Mouse (Mus musculus) adrenal gland, postnatal 4 days (tissue): ENCODE data around the gene Jsrp1. TPM values are rescaled to one million over a fixed set of nuclear protein-coding genes. Genes with fewer than 3 reads are reported as not detected.
A peak's percentile ranks its signal among the peaks of the same experiment; 100 is the strongest.

Experiments used
- DNase-seq, 2 experiments: peaks; one replicate each; pipeline ENCODE4 v3.0.0; 2021 to 2022; ENCODE audit warnings: low spot score in 2 of 2, mixed read lengths in 2 of 2
- long read RNA-seq, 2 experiments: library from polyadenylated mRNA; stranded (forward); transcript quantifications; one replicate each; pipeline ENCODE4 v2.0.0; 2021
- total RNA-seq, 2 experiments: library from RNA; stranded (reverse); gene quantifications; 2 replicates each; pipeline ENCODE4 v1.2.3; 2021

Jsrp1 gene
- 10 to 100 TPM; 12.7 to 18.4 TPM for total RNA-seq
- long read RNA-seq, experiment 1, partial matches to known transcripts, result 8 of 13 reads
- long read RNA-seq, experiment 1, other reads (novel, unspliced or antisense), result 2 of 13 reads
- long read RNA-seq, experiment 2, partial matches to known transcripts, result 11 of 14 reads
- long read RNA-seq, experiment 2, other reads (novel, unspliced or antisense), result 0 of 14 reads

- no peak for DNase-seq
Observed at GRCm38 (mm10) chr10:80813366-80813765, at the start of gene Jsrp1. Jsrp1 (minus strand) TSS chr10:80813498.

DNA sequence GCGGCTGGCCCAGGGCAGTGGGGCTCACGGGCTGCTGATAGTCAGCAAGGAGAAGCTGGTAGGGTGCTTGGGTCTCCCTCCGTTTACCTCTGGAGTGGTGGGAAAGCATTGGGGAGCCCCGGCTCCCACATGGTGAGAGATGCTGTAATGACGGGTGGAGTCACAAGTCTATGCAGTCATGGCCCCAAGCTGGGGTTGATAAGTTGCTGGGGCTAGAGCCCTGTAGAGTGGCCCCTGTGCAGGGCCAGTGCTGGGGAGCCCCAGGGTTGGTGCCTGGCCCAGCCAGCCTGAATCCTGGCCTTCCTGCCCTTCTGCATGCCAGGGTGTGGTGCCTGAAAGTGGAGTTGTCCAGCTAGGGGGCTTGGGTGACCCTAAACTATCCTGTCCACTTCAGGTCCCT is 49.0 kb upstream of the Jsrp1 start:
- DNase-seq, result no peak

- DNase-seq, result no peak
Observed at GRCm38 (mm10) chr10:80858350-80858935, 45.1 kb upstream of the Jsrp1 start.

GRCm38 (mm10) chr10:80857848-80858247 is 44.5 kb upstream of the Jsrp1 start:
- DNase-seq, result no peak

DNA sequence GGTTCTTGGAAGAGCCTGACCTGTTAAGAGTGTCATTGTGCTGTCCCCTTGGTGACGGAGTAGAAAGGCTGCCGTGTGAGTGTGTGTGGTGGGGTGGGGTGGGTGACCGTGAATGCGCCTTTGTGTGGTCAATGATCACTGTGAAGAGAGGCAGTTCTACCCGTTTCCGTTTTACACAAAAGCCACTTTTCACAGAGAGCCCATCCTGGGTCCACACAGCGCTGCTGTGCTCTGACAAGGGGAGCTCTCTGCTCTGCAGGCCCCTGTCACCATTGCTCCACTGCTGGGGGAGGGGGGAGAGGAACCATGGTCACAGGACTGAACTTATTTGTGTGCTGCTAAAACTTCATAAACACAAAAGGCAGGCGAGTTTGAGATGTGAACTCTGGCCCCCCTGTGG is 44.1 kb upstream of the Jsrp1 start:
- no peak for DNase-seq

DNA sequence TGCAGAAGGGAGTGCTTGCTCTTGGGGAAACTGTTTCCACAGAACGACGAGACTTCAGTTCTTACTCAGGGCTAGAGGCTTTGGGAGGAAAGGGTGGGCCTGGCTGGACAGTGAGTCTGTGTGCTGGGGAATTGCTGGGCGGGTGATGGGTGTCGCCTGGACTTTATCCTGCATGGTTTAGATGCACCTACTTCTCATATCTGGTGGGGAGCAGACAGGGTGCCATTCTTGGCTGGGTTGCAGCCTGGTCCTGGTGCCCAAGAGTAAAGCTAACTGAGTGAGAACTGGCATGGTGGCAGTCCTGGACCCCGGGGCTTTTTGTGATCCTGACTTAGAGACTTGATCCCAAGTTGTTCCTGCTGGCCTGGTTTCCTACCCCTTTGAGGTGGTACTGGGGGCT is 43.6 kb upstream of the Jsrp1 start:
- DNase-seq, result no peak

- DNase-seq, result no peak
Observed at GRCm38 (mm10) chr10:80856267-80856666, 43.0 kb upstream of the Jsrp1 start.

DNA sequence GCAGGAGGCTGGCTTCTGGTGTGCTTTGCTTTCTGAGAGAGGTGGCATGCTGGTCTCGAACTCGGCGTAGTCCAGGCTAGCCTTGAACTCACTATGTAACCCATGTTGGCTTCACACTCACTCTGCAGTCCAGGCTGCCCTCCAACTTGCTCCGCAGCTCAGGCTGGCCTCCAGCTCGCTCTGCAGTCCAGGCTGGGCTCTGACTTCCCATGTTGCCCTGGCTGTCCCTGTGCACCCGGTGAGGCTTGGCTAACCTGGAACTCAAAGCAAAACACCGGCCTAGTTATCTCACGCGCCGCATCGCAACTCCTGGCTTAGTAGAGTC is 42.4 kb upstream of the Jsrp1 start:
- no peak for DNase-seq

- peak; percentile 95 to 98 for DNase-seq
Observed at GRCm38 (mm10) chr10:80854913-80855748, 41.8 kb upstream of the Jsrp1 start, which contains the start of the genes Lsm7 and Sppl2b. Lsm7 (minus strand) TSS chr10:80855209. Sppl2b (plus strand) TSS chr10:80855275.

GRCm38 (mm10) chr10:80848571-80848970 is 35.3 kb upstream of the Jsrp1 start:
- DNase-seq, result no peak

DNA sequence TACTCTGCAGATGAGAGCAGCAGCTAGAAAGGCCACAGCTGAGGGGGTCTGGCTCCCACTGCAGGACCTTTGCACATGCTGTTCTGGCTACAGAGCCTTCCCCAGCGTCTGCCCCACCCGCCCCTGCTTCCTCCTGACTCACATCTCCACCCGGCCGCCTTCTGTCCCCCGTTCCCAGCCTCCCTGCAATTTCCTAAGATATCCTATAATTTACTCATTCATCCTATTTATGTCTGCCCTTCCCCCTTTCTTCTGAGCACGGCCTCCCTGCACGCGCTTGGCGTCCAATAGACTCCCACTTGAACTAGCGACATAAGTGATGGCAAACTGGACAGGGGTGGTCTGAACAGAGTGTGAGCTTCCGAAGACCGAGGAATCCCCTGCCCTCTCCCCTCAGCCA is 32.4 kb upstream of the Jsrp1 start:
- no peak for DNase-seq

- no peak for DNase-seq
Observed at GRCm38 (mm10) chr10:80845055-80845693, 31.9 kb upstream of the Jsrp1 start.

DNA sequence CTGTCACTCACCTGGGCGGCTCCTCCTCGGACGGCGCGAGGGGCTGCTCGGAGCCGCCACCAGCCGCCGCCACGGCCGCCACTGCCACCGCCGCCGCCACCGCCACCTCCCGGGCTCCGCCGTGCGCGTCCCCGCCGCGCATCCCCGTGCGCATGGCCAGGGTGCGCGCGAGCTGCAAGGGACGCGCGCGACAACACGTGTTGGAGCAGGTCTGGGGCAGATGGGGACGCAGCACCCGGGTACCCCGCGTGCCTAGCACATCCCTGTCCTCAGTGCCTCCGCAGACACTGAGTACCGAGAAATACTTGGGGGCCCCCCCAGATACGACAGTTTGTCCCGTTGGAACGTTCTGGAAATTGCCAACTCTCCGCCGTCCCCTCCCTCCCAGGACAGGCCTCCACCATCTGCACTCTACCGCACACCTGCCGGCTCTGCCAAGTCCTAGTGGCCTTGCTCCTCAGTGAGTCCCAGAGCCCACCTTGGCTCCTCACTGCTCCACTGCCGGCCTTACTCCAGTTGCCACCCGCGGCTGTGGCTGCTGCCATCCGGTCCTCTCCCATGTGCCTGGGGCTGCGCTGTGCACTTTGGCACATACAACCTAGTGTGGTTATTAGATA is 30.7 kb upstream of the Jsrp1 start, which contains the start of gene Lingo3:
Gene Lingo3, minus strand, starts transcription at position 109 of the 617 bp plus-strand sequence.
- peak in 1 of 2 experiments; percentile 41 for DNase-seq

- DNase-seq, result no peak
Observed at GRCm38 (mm10) chr10:80843087-80843930, 30.0 kb upstream of the Jsrp1 start.

DNA sequence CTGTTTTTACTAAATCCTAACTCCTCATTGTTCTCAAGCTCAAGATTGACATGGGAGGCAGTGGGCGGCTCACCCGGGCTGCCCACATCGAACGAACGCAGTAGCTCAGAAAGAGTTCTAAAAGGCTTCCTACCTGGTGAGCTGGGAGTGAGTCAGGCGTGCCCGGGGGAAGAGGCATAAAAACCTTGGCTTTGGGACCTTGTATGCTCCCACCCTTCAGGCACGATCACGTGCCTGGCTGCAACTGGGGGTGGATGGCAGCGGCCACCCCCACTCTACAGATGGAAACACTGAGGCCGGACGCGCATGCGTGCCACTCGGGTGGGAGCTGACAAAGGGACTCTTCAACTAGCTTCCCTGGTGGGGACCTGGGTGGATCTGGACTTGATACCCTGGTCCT is 29.0 kb upstream of the Jsrp1 start:
- DNase-seq, result no peak

GRCm38 (mm10) chr10:80841685-80842084 is 28.4 kb upstream of the Jsrp1 start:
- no peak for DNase-seq

DNA sequence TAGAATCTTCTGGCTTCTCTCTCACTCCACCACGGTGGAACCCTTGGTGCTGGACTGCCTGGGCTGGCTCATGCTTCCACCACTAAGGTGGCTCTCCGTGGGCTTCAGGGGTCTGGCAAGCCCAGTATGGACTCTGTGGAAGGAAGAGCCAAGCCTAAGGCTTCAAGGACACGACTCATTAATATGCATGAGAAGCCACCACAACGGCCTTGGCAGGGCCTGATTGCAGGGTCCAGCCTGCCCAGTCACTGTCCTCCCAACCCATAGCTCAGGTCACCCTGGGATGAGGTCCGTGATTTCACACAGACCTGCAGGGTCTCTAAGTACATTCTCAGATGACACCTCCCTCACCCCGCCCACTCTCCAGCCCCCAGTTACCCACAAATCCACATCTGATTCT is 26.6 kb upstream of the Jsrp1 start:
- no peak for DNase-seq

DNA sequence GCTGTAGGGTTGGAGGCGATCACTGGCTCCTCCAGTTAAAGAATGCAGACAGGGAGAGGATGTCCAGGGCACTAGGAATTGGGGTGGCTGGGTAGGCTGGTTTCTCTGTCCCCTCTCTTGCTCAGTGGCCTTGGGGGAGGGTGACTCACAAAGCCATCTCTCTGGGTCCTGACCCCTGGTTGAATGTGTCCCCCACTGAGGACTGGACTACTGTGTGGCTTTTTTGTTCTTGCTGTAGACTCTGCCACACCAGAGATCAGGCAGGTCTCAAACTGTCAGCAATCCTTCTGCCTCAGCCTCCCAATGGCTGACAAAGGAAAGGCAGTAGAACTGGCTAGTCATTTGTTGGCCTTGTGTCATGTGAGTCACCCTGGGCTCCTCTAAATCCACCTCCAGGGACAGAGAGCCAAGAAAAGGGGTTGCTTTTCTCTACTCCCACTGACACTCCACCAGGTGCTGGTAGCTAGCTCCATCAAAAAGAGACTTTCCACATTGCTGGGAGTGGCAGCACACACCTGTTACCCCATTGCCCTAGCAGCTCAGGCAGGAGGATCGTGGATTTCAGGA is 25.1 kb upstream of the Jsrp1 start:
- DNase-seq, result no peak

- no peak for DNase-seq
Observed at GRCm38 (mm10) chr10:80837827-80838226, 24.5 kb upstream of the Jsrp1 start.

DNA sequence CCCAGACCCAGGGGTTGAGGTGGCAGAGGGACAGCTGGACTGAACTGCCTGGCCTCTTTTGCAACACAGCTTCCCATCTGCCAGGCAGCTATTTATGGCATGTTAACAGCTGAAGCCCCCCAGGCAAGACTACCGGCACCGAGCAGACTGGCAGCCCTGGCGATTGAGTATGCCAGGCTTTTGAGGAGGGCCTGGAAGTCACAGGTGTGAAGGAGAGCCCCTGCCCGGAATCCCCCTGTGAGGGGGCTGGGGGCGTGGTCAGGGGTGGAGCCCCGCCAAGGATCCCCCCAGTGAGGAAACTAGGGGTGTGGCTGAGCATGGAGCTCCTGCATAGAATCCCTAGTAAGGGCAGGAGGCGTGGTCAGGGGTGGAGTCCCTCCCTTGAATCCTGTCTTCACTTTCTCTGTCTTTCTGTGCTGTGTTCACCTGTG is 23.7 kb upstream of the Jsrp1 start:
- DNase-seq, result no peak
